Mouse (Mus musculus): ENCODE results near the gene Cdk16. TPM values are rescaled to one million over a fixed set of nuclear protein-coding genes. Genes with fewer than 3 reads are reported as not detected.

The Cdk16 gene
- polyA plus RNA-seq, 1 experiment = 94.9 TPM

DNA sequence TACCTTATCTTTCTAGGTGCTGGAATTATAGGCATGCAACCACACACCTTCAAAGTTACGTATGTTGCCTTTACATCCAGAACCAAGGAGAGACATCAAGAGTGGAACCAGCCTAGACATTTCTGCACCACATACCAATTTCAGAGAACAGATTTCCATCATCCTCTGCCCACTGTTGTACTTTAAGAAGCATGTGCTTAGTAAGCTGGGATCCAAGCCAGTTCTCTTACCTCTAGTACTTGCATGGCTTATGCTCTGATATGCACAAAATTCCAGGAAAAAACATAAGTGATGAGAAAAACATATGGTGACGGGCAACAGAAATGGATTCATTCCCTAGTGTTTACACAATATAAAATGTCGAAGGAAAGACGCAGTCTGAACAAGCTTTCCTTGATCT, 48.7 kb downstream of the Cdk16 start:
- H3K9me3 ChIP-seq (replicated peaks; ENCODE audit: control insufficient read depth, insufficient read depth, low read length, poor library complexity, severe bottlenecking) = no peaks in the 10 kb centered on the region

DNA sequence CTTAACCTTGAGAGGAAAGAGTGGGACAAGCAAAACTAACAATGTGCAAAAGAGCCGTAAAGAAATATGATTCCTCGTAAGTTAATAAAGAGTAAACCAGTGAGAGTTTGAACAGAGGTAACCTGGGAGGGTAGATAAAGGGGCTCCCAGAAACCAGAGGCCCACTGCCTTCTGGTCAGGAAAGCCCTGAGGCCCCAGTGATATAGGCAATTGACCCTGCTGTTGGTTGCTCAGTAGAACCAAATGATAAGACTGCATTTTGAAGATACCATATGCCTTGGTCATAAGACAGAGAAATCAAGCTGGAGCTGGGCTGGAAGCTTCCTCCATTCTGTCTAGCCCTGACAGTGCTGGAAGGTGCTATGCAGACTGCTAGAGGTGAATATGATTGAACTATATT, 61.1 kb downstream of the Cdk16 start:
- H3K9ac ChIP-seq (ENCODE audit: low read depth, poor library complexity, severe bottlenecking) = no peak overlapping the region
- H3K4me3 ChIP-seq (ENCODE audit: low read depth, low read length) = no peak overlapping the region
- no peak for TF ChIP-seq CTCF (IDR thresholded peaks at IDR 0.05; ENCODE audit: low read depth, low read length)
- no peak for TF ChIP-seq EP300 (IDR thresholded peaks at IDR 0.05; ENCODE audit: insufficient read depth, low read depth, low read length)
- no peak for TF ChIP-seq POLR2A (IDR thresholded peaks at IDR 0.05; ENCODE audit: insufficient read depth, low read length)
- H3K27me3 ChIP-seq (ENCODE audit: control insufficient read depth, insufficient read depth, low read length, poor library complexity, severe bottlenecking) = no peaks in the 10 kb centered on the region
- no peaks in the 10 kb centered on the region for H3K9me3 ChIP-seq (replicated peaks; ENCODE audit: control insufficient read depth, insufficient read depth, low read length, poor library complexity, severe bottlenecking)
- no peaks in the 10 kb centered on the region for H3K36me3 ChIP-seq (ENCODE audit: control insufficient read depth, insufficient read depth, low read length, poor library complexity, severe bottlenecking)
- H3K4me1 ChIP-seq (ENCODE audit: control insufficient read depth, insufficient read depth, low read length) = no peaks in the 10 kb centered on the region
- no peak overlapping the region for H3K27ac ChIP-seq (ENCODE audit: insufficient read depth, low read length)

More for the DNA sequence above, 48.7 kb downstream of the Cdk16 start:
- Histone ChIP-seq H3K27me3 (ENCODE audit: control insufficient read depth, insufficient read depth, low read length, poor library complexity, severe bottlenecking) (no peaks in the 10 kb centered on the region), H3K4me3 (ENCODE audit: low read depth, low read length) (no peak overlapping the region), H3K4me1 (ENCODE audit: control insufficient read depth, insufficient read depth, low read length) (no peaks in the 10 kb centered on the region), H3K9ac (ENCODE audit: low read depth, poor library complexity, severe bottlenecking) (no peak overlapping the region), H3K27ac (ENCODE audit: insufficient read depth, low read length) (no peak overlapping the region), H3K36me3 (ENCODE audit: control insufficient read depth, insufficient read depth, low read length, poor library complexity, severe bottlenecking) (no peaks in the 10 kb centered on the region)
- TF ChIP-seq CTCF (IDR thresholded peaks at IDR 0.05; ENCODE audit: low read depth, low read length) = no peak
- no peak for TF ChIP-seq EP300 (IDR thresholded peaks at IDR 0.05; ENCODE audit: insufficient read depth, low read depth, low read length)
- TF ChIP-seq POLR2A (IDR thresholded peaks at IDR 0.05; ENCODE audit: insufficient read depth, low read length) = no peak

Other genes with a start within 250 kb of the Cdk16 start
- not detected in 2 replicates for gene Rgn, start 138.2 kb upstream of the Cdk16 start, polyA plus RNA-seq (2011; ENCODE audit: insufficient read depth, insufficient read length, low read depth, missing spikeins)
- gene Rbm10, start 70.5 kb upstream of the Cdk16 start, polyA plus RNA-seq (2011; ENCODE audit: insufficient read depth, insufficient read length, low read depth, missing spikeins) = 40.5 and 41.4 TPM in 2 replicates
- 110 and 121 TPM in 2 replicates for gene Ndufb11, start 70.3 kb upstream of the Cdk16 start, polyA plus RNA-seq (2011; ENCODE audit: insufficient read depth, insufficient read length, low read depth, missing spikeins)
- gene Uba1, start 29.6 kb upstream of the Cdk16 start, polyA plus RNA-seq (2011; ENCODE audit: insufficient read depth, insufficient read length, low read depth, missing spikeins) = 387 and 391 TPM in 2 replicates
- gene Usp11, start 16.0 kb downstream of the Cdk16 start, polyA plus RNA-seq (2011; ENCODE audit: insufficient read depth, insufficient read length, low read depth, missing spikeins) = 50.9 and 52.2 TPM in 2 replicates
- 62.7 and 68.0 TPM in 2 replicates for gene Araf, start 109.9 kb downstream of the Cdk16 start, polyA plus RNA-seq (2011; ENCODE audit: insufficient read depth, insufficient read length, low read depth, missing spikeins)
- 34.6 and 40.8 TPM in 2 replicates for gene Timp1, start 182.2 kb downstream of the Cdk16 start, polyA plus RNA-seq (2011; ENCODE audit: insufficient read depth, insufficient read length, low read depth, missing spikeins)
- 4.7 and 4.9 TPM in 2 replicates for gene Syn1, start 233.1 kb downstream of the Cdk16 start, polyA plus RNA-seq (2011; ENCODE audit: insufficient read depth, insufficient read length, low read depth, missing spikeins)
- 3.5 and 5.2 TPM in 2 replicates for gene Cfp, start 243.6 kb downstream of the Cdk16 start, polyA plus RNA-seq (2011; ENCODE audit: insufficient read depth, insufficient read length, low read depth, missing spikeins)

Data from ES-Bruce4 (cell line).